Mouse (Mus musculus): ENCODE measurements around the gene Ntm. TPM values are rescaled to one million over a fixed set of nuclear protein-coding genes. Genes with fewer than 3 reads are reported as not detected.

Gene Ntm
- polyA plus RNA-seq, 1 experiment from 2014 or later, result 30.6 TPM

DNA sequence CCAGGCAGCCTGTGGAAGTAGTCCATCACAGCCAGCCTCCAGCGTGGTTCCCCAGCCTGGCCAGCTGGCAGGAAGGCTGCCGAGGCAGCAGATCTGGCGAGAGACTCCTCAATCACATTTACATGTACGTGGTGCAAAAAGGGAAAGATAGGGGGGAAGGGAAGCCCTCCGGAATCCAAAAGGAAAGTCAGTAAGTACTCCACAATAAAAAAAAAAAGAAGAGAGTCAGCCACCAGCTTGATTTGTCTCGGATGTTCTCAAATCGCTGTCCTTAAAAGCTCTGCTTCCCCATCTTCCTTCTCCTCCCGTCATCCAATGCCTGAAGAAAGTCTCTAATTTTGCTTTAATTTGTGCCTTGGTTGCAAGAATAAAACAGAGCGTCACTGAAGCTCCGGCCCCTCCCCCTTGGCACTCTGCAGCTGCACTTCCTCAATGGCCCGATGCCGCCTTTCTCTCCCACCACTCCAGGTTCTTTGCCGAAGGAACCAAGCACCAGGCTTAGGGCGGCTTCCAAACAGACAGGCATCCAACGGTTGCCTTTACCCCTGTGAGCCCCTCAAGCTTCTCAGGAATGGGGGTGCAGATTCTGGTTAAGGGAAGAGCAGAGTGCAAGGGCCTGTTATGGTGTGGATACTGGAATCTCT lies 212.4 kb downstream of the Ntm start:
- Histone ChIP-seq H3K27ac (ENCODE audit: low read depth, low read length) (no peak overlapping the region), H3K9me3 (ENCODE audit: control insufficient read depth, low read length) (no peaks in the 10 kb centered on the region), H3K4me3 (ENCODE audit: low read depth, low read length) (no peak overlapping the region), H3K27me3 (ENCODE audit: control insufficient read depth, insufficient read depth, low read length) (no peaks in the 10 kb centered on the region), H3K4me2 (replicated peaks; ENCODE audit: low read depth, low read length) (peak overlapping the region; percentile 1), H3K9ac (ENCODE audit: low read depth, low read length) (peak overlapping the region; percentile 20; the same call in 1 of the 2 replicates), H3K36me3 (ENCODE audit: control insufficient read depth, insufficient read depth, low read length) (no peaks in the 10 kb centered on the region), H3K4me1 (replicated peaks; ENCODE audit: control insufficient read depth, insufficient read depth, low read length) (no peaks in the 10 kb centered on the region; the same call in 1 of the 2 replicates)
- peak; percentile 46 for DNase-seq (ENCODE audit: low spot score)
- ATAC-seq (ENCODE audit: low FRiP score), result no peak; the same call in 1 of the 2 replicates
- 30% methylated on average over 15 of the region's 15 CpGs for WGBS

DNA sequence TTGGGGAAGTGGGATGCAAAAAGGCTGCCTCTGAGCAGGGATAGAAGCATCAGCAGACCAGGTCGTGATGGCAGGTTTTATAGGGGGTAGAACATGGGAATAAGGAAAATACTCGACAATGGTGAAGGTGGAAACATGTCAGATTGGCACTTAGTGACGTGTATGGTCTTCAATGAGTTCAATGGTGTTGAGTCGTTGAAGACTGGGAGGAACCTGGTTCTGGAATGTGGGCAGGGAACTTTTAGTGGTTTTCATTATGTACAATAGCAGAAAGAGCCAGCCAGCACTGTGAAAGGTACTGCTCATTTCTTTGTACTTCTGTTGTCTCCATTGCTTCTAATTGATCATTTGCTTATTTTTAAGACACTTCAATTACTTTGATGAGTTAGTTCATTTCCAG lies 214.9 kb downstream of the Ntm start:
- Histone ChIP-seq H3K4me1 (replicated peaks; ENCODE audit: control insufficient read depth, insufficient read depth, low read length) (no peaks in the 10 kb centered on the region; the same call in 1 of the 2 replicates), H3K27me3 (ENCODE audit: control insufficient read depth, insufficient read depth, low read length) (no peaks in the 10 kb centered on the region), H3K4me2 (replicated peaks; ENCODE audit: low read depth, low read length) (no peak overlapping the region), H3K36me3 (ENCODE audit: control insufficient read depth, insufficient read depth, low read length) (no peaks in the 10 kb centered on the region), H3K9me3 (ENCODE audit: control insufficient read depth, low read length) (no peaks in the 10 kb centered on the region), H3K27ac (ENCODE audit: low read depth, low read length) (no peak overlapping the region), H3K9ac (ENCODE audit: low read depth, low read length) (no peak overlapping the region), H3K4me3 (ENCODE audit: low read depth, low read length) (no peak overlapping the region)
- DNase-seq (ENCODE audit: low spot score) (no peak), ATAC-seq (ENCODE audit: low FRiP score) (no peak)
- 82% methylated on average over 4 of the region's 4 CpGs for WGBS

DNA sequence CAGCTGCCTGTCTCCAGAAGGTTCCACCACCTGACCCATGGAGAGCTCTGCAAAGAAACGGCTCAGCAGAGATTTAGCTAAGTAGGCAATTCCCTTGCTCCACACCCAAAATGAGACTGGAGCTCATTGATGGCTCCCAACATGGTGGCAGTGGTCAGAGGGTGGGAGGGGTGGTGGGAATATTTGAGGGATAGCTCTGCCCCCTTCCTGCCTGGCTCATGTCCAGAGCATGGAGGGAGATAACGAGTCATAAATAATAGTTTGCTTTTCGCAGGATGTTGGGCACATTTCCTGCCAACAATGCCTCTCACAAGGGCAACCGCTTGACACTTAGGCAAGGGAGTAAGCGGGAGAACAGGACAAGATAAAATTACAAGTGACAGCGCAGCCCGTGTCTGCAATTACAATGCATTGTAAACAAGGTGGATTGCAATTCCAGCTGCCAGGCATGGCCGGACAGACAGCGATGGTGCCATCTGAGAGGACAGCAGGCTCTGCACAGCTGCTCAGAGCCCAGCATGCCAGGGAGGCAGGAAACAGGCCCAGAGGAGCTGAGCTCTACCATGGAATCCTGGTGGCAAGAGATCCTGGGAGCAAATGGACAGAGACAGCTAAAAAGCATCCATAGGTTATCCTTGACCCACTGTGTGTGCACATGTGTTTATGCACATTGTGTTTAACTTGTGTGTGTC lies 224.0 kb downstream of the Ntm start:
- H3K9me3 ChIP-seq (ENCODE audit: control insufficient read depth, low read length), result no peaks in the 10 kb centered on the region
- no peak overlapping the region for H3K4me3 ChIP-seq (ENCODE audit: low read depth, low read length)
- no peaks in the 10 kb centered on the region for H3K27me3 ChIP-seq (ENCODE audit: control insufficient read depth, insufficient read depth, low read length)
- H3K4me2 ChIP-seq (replicated peaks; ENCODE audit: low read depth, low read length), result no peak overlapping the region
- no peak for ATAC-seq (ENCODE audit: low FRiP score)
- no peak overlapping the region for H3K9ac ChIP-seq (ENCODE audit: low read depth, low read length)
- no peaks in the 10 kb centered on the region for H3K36me3 ChIP-seq (ENCODE audit: control insufficient read depth, insufficient read depth, low read length)
- H3K4me1 ChIP-seq (replicated peaks; ENCODE audit: control insufficient read depth, insufficient read depth, low read length), result no peaks in the 10 kb centered on the region
- no peak overlapping the region for H3K27ac ChIP-seq (ENCODE audit: low read depth, low read length)
- 83% methylated on average over 9 of the region's 9 CpGs for WGBS
- DNase-seq (ENCODE audit: low spot score), result no peak

DNA sequence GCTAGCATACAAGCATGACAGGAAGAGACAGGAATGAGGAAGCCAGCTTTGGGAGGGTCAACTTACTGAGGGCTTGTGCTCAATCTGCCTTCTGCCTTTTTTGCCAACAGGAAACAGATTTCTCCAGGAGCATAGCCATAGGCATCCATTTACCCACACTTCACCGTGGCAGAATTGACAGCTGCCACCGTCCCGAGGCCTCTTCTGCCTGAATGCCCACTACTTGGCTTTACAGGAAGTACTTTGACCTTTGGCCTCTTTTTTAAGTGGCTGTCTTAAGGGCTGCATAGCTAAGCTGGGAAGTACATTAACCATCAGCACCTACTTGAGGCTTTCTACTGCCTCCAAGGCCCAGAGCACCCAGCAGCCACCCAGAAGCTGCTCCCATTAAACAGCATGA lies 226.9 kb downstream of the Ntm start:
- no peak overlapping the region for H3K4me3 ChIP-seq (ENCODE audit: low read depth, low read length)
- no peaks in the 10 kb centered on the region for H3K4me1 ChIP-seq (replicated peaks; ENCODE audit: control insufficient read depth, insufficient read depth, low read length)
- ATAC-seq (ENCODE audit: low FRiP score), result no peak
- no peaks in the 10 kb centered on the region for H3K9me3 ChIP-seq (ENCODE audit: control insufficient read depth, low read length)
- no peaks in the 10 kb centered on the region for H3K27me3 ChIP-seq (ENCODE audit: control insufficient read depth, insufficient read depth, low read length)
- H3K4me2 ChIP-seq (replicated peaks; ENCODE audit: low read depth, low read length), result no peak overlapping the region
- no peaks in the 10 kb centered on the region for H3K36me3 ChIP-seq (ENCODE audit: control insufficient read depth, insufficient read depth, low read length)
- H3K27ac ChIP-seq (ENCODE audit: low read depth, low read length), result no peak overlapping the region
- 26% methylated on average over 3 of the region's 3 CpGs for WGBS
- DNase-seq (ENCODE audit: low spot score), result no peak
- no peak overlapping the region for H3K9ac ChIP-seq (ENCODE audit: low read depth, low read length)

DNA sequence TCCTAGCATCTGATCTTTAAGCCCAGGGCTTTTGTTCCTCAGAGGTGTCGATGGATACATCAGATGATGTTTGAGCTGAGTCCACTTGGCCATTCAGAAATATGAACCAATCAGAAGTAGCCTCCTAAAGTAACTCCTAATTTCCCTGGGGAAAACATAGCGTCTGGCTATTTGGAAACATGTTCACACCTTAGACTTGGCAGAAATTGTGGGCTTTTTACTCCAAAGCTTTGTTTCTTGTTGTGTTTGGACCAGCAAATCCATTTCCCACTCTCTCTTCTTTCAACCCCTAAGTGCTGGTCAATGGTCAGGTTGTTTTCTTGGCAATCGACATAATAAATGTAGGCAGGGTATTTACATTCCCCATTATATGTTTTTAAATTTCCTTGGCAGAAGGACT lies 230.0 kb downstream of the Ntm start:
- no peak for ATAC-seq (ENCODE audit: low FRiP score)
- H3K27me3 ChIP-seq (ENCODE audit: control insufficient read depth, insufficient read depth, low read length), result no peaks in the 10 kb centered on the region
- no peaks in the 10 kb centered on the region for H3K9me3 ChIP-seq (ENCODE audit: control insufficient read depth, low read length)
- DNase-seq (ENCODE audit: low spot score), result no peak
- no peak overlapping the region for H3K4me3 ChIP-seq (ENCODE audit: low read depth, low read length)
- no peaks in the 10 kb centered on the region for H3K4me1 ChIP-seq (replicated peaks; ENCODE audit: control insufficient read depth, insufficient read depth, low read length)
- H3K27ac ChIP-seq (ENCODE audit: low read depth, low read length), result no peak overlapping the region
- H3K36me3 ChIP-seq (ENCODE audit: control insufficient read depth, insufficient read depth, low read length), result no peaks in the 10 kb centered on the region
- H3K4me2 ChIP-seq (replicated peaks; ENCODE audit: low read depth, low read length), result no peak overlapping the region
- WGBS, result 83% methylated on average over 3 of the region's 3 CpGs
- no peak overlapping the region for H3K9ac ChIP-seq (ENCODE audit: low read depth, low read length)

DNA sequence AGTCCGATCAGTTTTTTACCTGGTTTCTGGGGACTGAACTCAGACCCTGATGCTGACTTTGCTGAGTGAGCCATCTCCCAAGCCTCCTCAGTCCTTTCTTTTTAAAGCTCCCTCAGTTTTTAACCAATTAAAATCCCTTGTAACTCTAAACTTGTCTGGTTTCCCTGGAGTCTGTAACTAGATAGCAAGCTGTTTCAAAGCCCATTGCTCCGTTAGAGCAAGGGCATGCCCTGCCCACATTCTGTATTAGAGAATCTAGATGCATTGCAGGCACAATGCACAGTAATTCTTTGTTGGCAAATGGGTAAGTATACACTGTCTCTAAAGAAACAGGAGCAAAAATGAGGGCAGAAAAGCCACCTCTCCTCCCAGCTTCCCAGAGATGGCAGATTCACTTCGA lies 231.3 kb downstream of the Ntm start:
- Histone ChIP-seq H3K36me3 (ENCODE audit: control insufficient read depth, insufficient read depth, low read length) (no peaks in the 10 kb centered on the region), H3K4me1 (replicated peaks; ENCODE audit: control insufficient read depth, insufficient read depth, low read length) (no peaks in the 10 kb centered on the region), H3K4me3 (ENCODE audit: low read depth, low read length) (no peak overlapping the region), H3K27me3 (ENCODE audit: control insufficient read depth, insufficient read depth, low read length) (no peaks in the 10 kb centered on the region), H3K9me3 (ENCODE audit: control insufficient read depth, low read length) (no peaks in the 10 kb centered on the region), H3K4me2 (replicated peaks; ENCODE audit: low read depth, low read length) (no peak overlapping the region), H3K9ac (ENCODE audit: low read depth, low read length) (no peak overlapping the region), H3K27ac (ENCODE audit: low read depth, low read length) (no peak overlapping the region)
- 73% methylated on average over 3 of the region's 3 CpGs for WGBS
- no peak for DNase-seq (ENCODE audit: low spot score)
- ATAC-seq (ENCODE audit: low FRiP score), result no peak

DNA sequence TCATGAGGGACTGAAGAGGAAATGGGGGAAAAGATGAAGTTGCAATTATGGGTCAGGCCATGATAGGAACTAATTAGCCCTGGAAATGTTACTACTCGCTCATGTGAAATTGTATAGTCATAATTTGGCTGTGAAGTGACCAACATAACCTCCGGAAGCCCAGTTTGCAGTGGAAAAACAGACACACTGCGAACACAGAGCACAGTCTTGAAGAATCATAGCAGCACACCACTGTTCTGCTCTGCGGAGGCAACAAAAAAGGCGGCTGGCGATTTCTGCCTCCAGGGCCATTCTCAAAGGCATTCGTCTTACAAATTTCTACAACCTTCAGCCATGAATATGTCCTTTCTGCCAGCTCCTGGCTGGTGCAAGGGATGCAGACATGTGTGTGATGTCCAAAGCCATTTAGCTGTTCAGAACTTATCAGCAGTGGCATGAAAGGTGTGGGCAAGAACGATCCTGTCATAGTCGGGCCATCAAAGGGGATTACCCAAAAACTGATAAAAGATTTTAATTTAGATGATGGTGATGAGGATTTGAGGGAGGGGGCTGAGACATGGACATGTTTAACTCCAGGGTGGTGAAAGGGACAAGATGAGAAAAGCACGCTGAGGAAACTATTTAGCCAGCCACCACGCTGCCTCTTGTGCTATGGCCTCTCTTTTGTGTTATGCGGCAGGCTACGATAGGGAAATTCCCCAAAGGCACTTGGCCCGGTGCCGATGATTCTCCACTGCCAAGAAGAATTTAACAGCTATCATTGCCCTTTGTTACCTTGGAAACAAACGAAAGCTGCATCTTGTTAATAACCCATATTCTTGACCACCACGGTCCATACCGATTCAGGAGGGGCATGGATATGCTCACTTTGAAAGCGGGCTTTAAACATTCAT lies 235.2 kb downstream of the Ntm start:
- Histone ChIP-seq H3K36me3 (ENCODE audit: control insufficient read depth, insufficient read depth, low read length) (no peaks in the 10 kb centered on the region), H3K27ac (ENCODE audit: low read depth, low read length) (0 out of 2 replicates have a peak overlapping the region, but pooled peaks have one; percentile 17), H3K9ac (ENCODE audit: low read depth, low read length) (no peak overlapping the region), H3K27me3 (ENCODE audit: control insufficient read depth, insufficient read depth, low read length) (no peaks in the 10 kb centered on the region), H3K4me3 (ENCODE audit: low read depth, low read length) (no peak overlapping the region), H3K4me2 (replicated peaks; ENCODE audit: low read depth, low read length) (no peak overlapping the region), H3K4me1 (replicated peaks; ENCODE audit: control insufficient read depth, insufficient read depth, low read length) (no peaks in the 10 kb centered on the region), H3K9me3 (ENCODE audit: control insufficient read depth, low read length) (no peaks in the 10 kb centered on the region)
- no peak for ATAC-seq (ENCODE audit: low FRiP score)
- WGBS, result 80% methylated on average over 19 of the region's 19 CpGs
- DNase-seq (ENCODE audit: low spot score), result no peak

DNA sequence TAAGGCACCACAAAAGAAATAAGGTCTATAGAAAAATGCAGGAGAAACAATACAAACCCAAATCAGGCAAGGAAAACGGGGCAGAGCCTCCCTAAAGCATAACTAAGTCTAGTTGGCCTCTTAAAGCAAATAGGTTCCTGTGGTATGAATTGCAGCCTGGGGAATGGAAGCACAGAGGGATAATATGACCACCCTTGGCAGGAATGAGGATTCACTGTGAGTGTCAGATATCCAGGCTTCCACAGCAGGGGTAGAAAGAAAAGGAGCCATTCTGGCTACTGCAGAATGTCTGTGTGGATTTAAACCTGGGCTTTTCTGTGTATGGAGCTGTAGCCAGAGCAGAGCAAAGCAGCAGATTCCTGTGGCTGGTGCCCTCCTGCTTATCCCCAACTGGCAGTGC lies 241.5 kb downstream of the Ntm start:
- no peak for ATAC-seq (ENCODE audit: low FRiP score)
- no peak overlapping the region for H3K9ac ChIP-seq (ENCODE audit: low read depth, low read length)

More for the DNA sequence above, 241.5 kb downstream of the Ntm start:
- H3K4me2 ChIP-seq (replicated peaks; ENCODE audit: low read depth, low read length), result no peak overlapping the region
- no peaks in the 10 kb centered on the region for H3K9me3 ChIP-seq (ENCODE audit: control insufficient read depth, low read length)
- DNase-seq (ENCODE audit: low spot score), result no peak
- no peaks in the 10 kb centered on the region for H3K27me3 ChIP-seq (ENCODE audit: control insufficient read depth, insufficient read depth, low read length)
- no peak overlapping the region for H3K27ac ChIP-seq (ENCODE audit: low read depth, low read length)
- no peaks in the 10 kb centered on the region for H3K36me3 ChIP-seq (ENCODE audit: control insufficient read depth, insufficient read depth, low read length)
- no peak overlapping the region for H3K4me3 ChIP-seq (ENCODE audit: low read depth, low read length)
- no peaks in the 10 kb centered on the region for H3K4me1 ChIP-seq (replicated peaks; ENCODE audit: control insufficient read depth, insufficient read depth, low read length)
- 47% methylated on average over 1 of the region's 1 CpGs for WGBS

Measured in hindbrain, embryonic 11.5 days (tissue).